Mouse (Mus musculus): ENCODE measurements around the gene Maml3.

DNA sequence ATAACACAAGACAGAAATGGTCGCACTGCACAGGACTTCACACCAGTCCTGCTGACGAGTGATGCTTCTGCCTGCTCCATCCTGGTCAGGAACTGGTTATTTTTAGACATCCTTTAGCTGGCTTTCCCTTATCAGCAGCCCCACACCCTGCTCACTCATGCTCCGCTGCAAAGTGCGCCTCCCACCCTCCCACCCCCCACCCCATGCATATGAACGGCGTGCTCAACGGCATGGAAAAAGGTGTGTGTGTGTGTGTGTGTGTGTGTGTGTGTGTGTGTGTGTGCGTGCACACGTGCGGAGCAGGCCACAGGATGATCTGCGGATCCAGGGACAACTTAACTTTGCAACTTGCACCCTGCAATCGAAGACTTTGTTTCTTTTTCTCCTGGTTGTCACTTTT, 376.4 kb downstream of the Maml3 start:
- TF ChIP-seq CTCF (IDR thresholded peaks at IDR 0.05; ENCODE audit: borderline replicate concordance, extremely low read depth, insufficient read depth, insufficient read length) (no peak), POLR2A (IDR thresholded peaks at IDR 0.05; ENCODE audit: borderline replicate concordance, extremely low read depth, insufficient read depth, insufficient read length, poor library complexity, severe bottlenecking) (no peak)

Data from brain, embryonic 14.5 days (tissue).